Mouse (Mus musculus) cortical plate, adult 2 months (tissue): ENCODE measurements around the gene Smagp.

Experiments used
- CTCF ChIP-seq: fragments of 200-500 bp; IDR thresholded peaks from 2 replicates; pipeline ENCODE4 v1.5.1; 2011; ENCODE audit warnings: mild to moderate bottlenecking, control low read depth, low read length; ENCODE audit not compliant: insufficient read depth; ENCODE audit errors: extremely low read depth
- POLR2A ChIP-seq: fragments of 200-500 bp; IDR thresholded peaks from 2 replicates; pipeline ENCODE4 v1.6.1; 2011; ENCODE audit warnings: mild to moderate bottlenecking, low read length, control low read depth; ENCODE audit not compliant: insufficient read depth; ENCODE audit errors: extremely low read depth

- TF ChIP-seq CTCF (no peak), POLR2A (no peak; the same call in 1 of the 2 replicates)
Measured at GRCm38 (mm10) chr15:100615825-100616220, 20.9 kb downstream of the Smagp start.
